Mouse (Mus musculus): ENCODE results near the gene 1110008P14Rik. TPM values are rescaled to one million over a fixed set of nuclear protein-coding genes. Genes with fewer than 3 reads are reported as not detected.

The 1110008P14Rik gene
- polyA plus RNA-seq, 1 experiment from 2014 or later, result 39.7 TPM

DNA sequence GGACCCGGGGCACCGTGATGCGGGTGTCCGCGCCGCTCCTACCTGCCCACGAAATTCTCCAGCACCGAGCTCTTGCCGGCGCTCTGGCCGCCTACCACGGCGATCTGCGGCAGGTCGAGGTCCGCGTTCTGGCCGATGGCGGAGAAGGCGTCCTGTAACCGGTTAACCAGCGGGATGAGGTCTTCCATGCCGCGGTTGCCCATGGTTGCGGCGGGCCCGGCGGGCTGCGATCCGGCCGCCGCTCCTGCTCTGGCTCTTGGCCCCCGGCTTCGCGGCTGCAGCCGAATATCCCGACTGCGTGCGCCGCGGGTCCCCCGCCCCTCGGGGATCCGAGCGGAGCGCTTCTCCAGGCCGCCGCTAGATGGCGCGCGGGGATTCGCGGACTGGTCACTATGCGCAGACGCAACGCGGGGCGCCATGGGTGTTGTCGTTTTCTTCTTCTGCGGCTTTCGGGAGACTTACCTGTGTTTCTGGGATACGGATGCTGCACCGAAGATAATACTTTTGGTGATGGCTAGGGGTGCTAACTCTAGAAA, 28.7 kb downstream of the 1110008P14Rik start, which contains the start of gene Dnm1:
Gene Dnm1 (minus strand): TSS at position 332 of the 536 bp plus-strand sequence.
- under 1% methylated on average over 63 of the region's 63 CpGs for WGBS
- Histone ChIP-seq H3K4me3 (ENCODE audit: low read depth, low read length) (peak within 1 kb of the TSS; percentile 63), H3K27me3 (replicated peaks; ENCODE audit: control insufficient read depth, insufficient read depth, low read length) (peaks cover 38% of the 10 kb centered on the region), H3K9me3 (ENCODE audit: control insufficient read depth, low read length) (no peaks in the 10 kb centered on the region), H3K36me3 (ENCODE audit: control insufficient read depth, insufficient read depth, low read length) (no peaks in the 10 kb centered on the region), H3K27ac (ENCODE audit: low read depth, low read length) (no peak within 1 kb of the TSS), H3K4me1 (replicated peaks; ENCODE audit: control insufficient read depth, insufficient read depth, low read length) (peaks cover 17% of the 10 kb centered on the region), H3K9ac (ENCODE audit: low read depth, low read length) (peak within 1 kb of the TSS; percentile 67), H3K4me2 (peak within 1 kb of the TSS; percentile 98)
- ATAC-seq (replicated peaks; ENCODE audit: low FRiP score) (peak; percentile 79), DNase-seq (ENCODE audit: low spot score) (peak; percentile 91)

DNA sequence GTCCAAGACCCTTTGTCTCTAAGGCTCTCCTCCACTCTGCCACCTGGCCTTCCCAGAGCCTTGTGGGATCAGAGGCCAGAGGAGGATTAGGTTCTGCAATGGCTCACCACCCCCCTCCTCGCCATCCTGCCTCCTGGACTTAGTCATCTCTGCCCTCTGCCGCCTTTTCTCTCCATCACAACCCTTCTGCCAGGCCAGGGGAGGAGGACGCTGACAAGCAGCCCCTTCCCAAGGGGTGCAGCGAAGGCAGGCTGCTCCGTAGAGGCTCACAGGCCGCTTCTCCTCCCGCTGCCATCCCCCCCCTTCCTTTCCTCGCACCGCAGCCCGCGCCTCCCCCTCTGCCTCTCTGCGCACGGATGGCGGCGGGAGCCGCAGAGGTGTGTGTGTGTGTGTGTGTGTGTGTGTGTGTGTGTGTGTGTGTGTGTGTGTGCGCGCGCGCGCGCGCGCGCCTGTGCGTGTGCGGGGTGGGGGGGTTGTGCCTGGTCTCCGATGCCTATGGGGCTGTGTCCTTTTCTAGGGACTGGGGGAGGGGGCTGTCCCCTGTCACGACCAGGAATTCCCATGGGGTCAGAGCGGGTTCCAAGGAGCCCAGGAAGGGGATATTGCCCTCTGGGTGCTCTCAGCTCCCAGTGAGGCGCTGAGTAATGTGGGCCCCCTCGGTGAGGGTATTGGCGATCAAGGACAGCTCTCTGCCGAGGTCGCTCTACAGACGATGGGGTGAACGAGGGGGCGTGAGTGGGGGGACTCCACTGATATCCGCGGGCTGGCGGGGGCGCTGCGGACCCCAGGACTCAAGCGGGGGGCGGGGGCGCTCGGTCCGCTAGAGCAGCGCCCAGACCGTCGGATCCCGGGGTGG, 29.4 kb downstream of the 1110008P14Rik start, which contains the start of gene Ciz1:
Gene Ciz1 (plus strand): TSS at position 177 of the 856 bp plus-strand sequence.
- H3K9ac ChIP-seq (ENCODE audit: low read depth, low read length), result peak within 1 kb of the TSS; percentile 67
- peaks cover 17% of the 10 kb centered on the region for H3K4me1 ChIP-seq (replicated peaks; ENCODE audit: control insufficient read depth, insufficient read depth, low read length)
- DNase-seq (ENCODE audit: low spot score), result no peak
- H3K9me3 ChIP-seq (ENCODE audit: control insufficient read depth, low read length), result no peaks in the 10 kb centered on the region
- peak; percentile 24 for ATAC-seq (replicated peaks; ENCODE audit: low FRiP score)
- no peaks in the 10 kb centered on the region for H3K36me3 ChIP-seq (ENCODE audit: control insufficient read depth, insufficient read depth, low read length)
- H3K27ac ChIP-seq (ENCODE audit: low read depth, low read length), result no peak within 1 kb of the TSS
- 3% methylated on average over 47 of the region's 52 CpGs for WGBS
- peak within 1 kb of the TSS; percentile 63 for H3K4me3 ChIP-seq (ENCODE audit: low read depth, low read length)
- H3K27me3 ChIP-seq (replicated peaks; ENCODE audit: control insufficient read depth, insufficient read depth, low read length), result peaks cover 39% of the 10 kb centered on the region
- H3K4me2 ChIP-seq, result peak within 1 kb of the TSS; percentile 98

- ATAC-seq (replicated peaks; ENCODE audit: low FRiP score), result no peak
- 49% methylated on average over 9 of the region's 9 CpGs for WGBS
- Histone ChIP-seq H3K9me3 (ENCODE audit: control insufficient read depth, low read length) (no peaks in the 10 kb centered on the region), H3K4me2 (peak overlapping the region; percentile 98), H3K4me1 (replicated peaks; ENCODE audit: control insufficient read depth, insufficient read depth, low read length) (peaks cover 17% of the 10 kb centered on the region), H3K9ac (ENCODE audit: low read depth, low read length) (no peak overlapping the region), H3K36me3 (ENCODE audit: control insufficient read depth, insufficient read depth, low read length) (no peaks in the 10 kb centered on the region), H3K27ac (ENCODE audit: low read depth, low read length) (no peak overlapping the region), H3K27me3 (replicated peaks; ENCODE audit: control insufficient read depth, insufficient read depth, low read length) (peaks cover 43% of the 10 kb centered on the region), H3K4me3 (ENCODE audit: low read depth, low read length) (peak overlapping the region; percentile 63)
- DNase-seq (ENCODE audit: low spot score), result no peak
Measured at GRCm38 (mm10) chr2:32351471-32351961, 30.2 kb downstream of the 1110008P14Rik start.

- Histone ChIP-seq H3K27ac (ENCODE audit: low read depth, low read length) (no peak overlapping the region), H3K27me3 (replicated peaks; ENCODE audit: control insufficient read depth, insufficient read depth, low read length) (peaks cover 43% of the 10 kb centered on the region)
- 48% methylated on average over 13 of the region's 13 CpGs for WGBS
Measured at GRCm38 (mm10) chr2:32350471-32351051, 31.2 kb downstream of the 1110008P14Rik start.

DNA sequence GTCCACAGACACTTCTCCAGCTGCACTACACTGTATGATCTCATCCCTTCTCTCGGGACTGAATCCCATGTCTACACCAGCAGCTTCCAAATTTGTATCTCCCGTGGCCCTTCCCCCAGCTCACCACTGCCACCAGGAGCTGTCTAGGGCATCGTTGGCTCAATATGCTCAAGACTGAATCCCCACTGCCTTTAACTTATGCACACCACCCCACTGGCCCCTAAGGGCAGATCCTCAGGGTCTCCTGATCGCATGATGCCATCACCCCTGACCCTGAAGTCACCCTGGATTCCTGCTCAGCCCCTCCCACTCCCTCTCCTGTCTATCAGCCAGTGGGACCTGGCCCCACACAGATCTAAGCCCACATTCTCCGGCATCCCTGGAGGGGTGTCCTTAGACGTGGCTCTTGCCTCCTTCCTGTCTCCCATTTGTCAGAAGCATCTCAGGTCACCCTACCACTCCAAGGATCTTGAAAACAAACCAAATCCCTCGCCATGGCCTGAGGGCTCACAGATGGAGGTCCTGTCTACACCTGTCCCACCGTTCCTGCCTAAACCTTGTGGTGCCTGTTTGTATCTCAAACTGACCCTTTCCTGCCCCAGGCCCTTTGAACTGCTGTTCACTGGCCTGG, 32.0 kb downstream of the 1110008P14Rik start:
- Histone ChIP-seq H3K4me1 (replicated peaks; ENCODE audit: control insufficient read depth, insufficient read depth, low read length) (peaks cover 17% of the 10 kb centered on the region), H3K4me3 (ENCODE audit: low read depth, low read length) (no peak overlapping the region), H3K36me3 (ENCODE audit: control insufficient read depth, insufficient read depth, low read length) (no peaks in the 10 kb centered on the region), H3K9ac (ENCODE audit: low read depth, low read length) (no peak overlapping the region), H3K27ac (ENCODE audit: low read depth, low read length) (no peak overlapping the region), H3K9me3 (ENCODE audit: control insufficient read depth, low read length) (no peaks in the 10 kb centered on the region), H3K4me2 (no peak overlapping the region), H3K27me3 (replicated peaks; ENCODE audit: control insufficient read depth, insufficient read depth, low read length) (peaks cover 43% of the 10 kb centered on the region)
- DNase-seq (ENCODE audit: low spot score), result no peak
- no peak for ATAC-seq (replicated peaks; ENCODE audit: low FRiP score)
- WGBS, result 59% methylated on average over 8 of the region's 8 CpGs

More at GRCm38 (mm10) chr2:32350471-32351051, 31.2 kb downstream of the 1110008P14Rik start:
- DNase-seq (ENCODE audit: low spot score) (no peak), ATAC-seq (replicated peaks; ENCODE audit: low FRiP score) (no peak)
- Histone ChIP-seq H3K36me3 (ENCODE audit: control insufficient read depth, insufficient read depth, low read length) (no peaks in the 10 kb centered on the region), H3K9me3 (ENCODE audit: control insufficient read depth, low read length) (no peaks in the 10 kb centered on the region), H3K9ac (ENCODE audit: low read depth, low read length) (no peak overlapping the region), H3K4me1 (replicated peaks; ENCODE audit: control insufficient read depth, insufficient read depth, low read length) (peaks cover 17% of the 10 kb centered on the region), H3K4me2 (no peak overlapping the region), H3K4me3 (ENCODE audit: low read depth, low read length) (no peak overlapping the region)

DNA sequence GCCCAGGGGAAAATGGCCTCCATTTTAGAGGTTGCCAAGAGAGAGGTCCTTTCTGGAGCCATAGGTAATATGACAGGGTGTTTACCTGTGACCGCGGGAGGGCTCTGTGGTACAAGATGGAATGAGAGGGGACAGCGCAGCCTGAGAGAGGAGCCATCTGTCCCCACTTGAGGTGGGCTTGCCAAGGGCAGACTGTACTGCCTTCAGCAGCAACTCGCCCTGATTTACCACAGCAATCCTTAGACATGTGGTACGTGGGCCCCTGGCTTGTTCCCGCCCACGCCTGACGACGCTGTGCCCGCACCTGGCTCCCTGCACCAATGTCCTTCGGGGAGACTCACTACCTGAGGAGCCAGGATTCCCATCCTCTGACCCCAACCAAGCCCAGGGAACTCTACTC, 33.4 kb downstream of the 1110008P14Rik start:
- Histone ChIP-seq H3K36me3 (ENCODE audit: control insufficient read depth, insufficient read depth, low read length) (no peaks in the 10 kb centered on the region), H3K27ac (ENCODE audit: low read depth, low read length) (no peak overlapping the region), H3K4me1 (replicated peaks; ENCODE audit: control insufficient read depth, insufficient read depth, low read length) (peaks cover 10% of the 10 kb centered on the region), H3K4me3 (ENCODE audit: low read depth, low read length) (no peak overlapping the region), H3K27me3 (replicated peaks; ENCODE audit: control insufficient read depth, insufficient read depth, low read length) (peaks cover 43% of the 10 kb centered on the region), H3K4me2 (no peak overlapping the region), H3K9me3 (ENCODE audit: control insufficient read depth, low read length) (no peaks in the 10 kb centered on the region), H3K9ac (ENCODE audit: low read depth, low read length) (no peak overlapping the region)
- WGBS, result 70% methylated on average over 11 of the region's 11 CpGs
- no peak for DNase-seq (ENCODE audit: low spot score)
- ATAC-seq (replicated peaks; ENCODE audit: low FRiP score), result no peak

DNA sequence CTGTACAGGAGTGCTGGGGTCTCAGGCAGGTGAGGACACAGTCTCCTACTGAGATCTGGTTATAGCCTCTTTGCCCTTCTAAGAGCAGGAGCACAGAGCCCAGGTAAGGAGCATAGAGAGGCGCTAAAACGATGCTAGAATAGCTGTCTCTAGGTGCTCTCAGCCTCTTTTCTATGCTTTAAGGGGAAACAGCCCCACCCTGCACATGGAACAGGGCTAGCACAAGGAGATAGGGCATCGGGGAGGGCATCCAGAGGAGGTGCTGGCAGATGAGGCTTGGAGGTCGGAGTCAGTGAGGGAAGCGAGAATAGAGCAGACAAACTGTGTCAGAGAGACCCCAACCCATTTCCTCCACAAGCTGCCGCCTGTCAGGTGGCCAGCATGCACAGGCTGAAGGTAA, 34.7 kb downstream of the 1110008P14Rik start:
- H3K9ac ChIP-seq (ENCODE audit: low read depth, low read length), result no peak overlapping the region
- H3K4me1 ChIP-seq (replicated peaks; ENCODE audit: control insufficient read depth, insufficient read depth, low read length), result peaks cover 3% of the 10 kb centered on the region; the same call in 1 of the 2 replicates
- H3K9me3 ChIP-seq (ENCODE audit: control insufficient read depth, low read length), result no peaks in the 10 kb centered on the region
- H3K4me2 ChIP-seq, result no peak overlapping the region
- no peak for ATAC-seq (replicated peaks; ENCODE audit: low FRiP score)
- H3K36me3 ChIP-seq (ENCODE audit: control insufficient read depth, insufficient read depth, low read length), result no peaks in the 10 kb centered on the region
- H3K4me3 ChIP-seq (ENCODE audit: low read depth, low read length), result no peak overlapping the region
- no peak for DNase-seq (ENCODE audit: low spot score)
- no peak overlapping the region for H3K27ac ChIP-seq (ENCODE audit: low read depth, low read length)
- 66% methylated on average over 6 of the region's 6 CpGs for whole genome bisulfite sequencing
- H3K27me3 ChIP-seq (replicated peaks; ENCODE audit: control insufficient read depth, insufficient read depth, low read length), result peaks cover 34% of the 10 kb centered on the region

GRCm38 (mm10) chr2:32344598-32345321, 37.0 kb downstream of the 1110008P14Rik start:
- Histone ChIP-seq H3K27me3 (replicated peaks; ENCODE audit: control insufficient read depth, insufficient read depth, low read length) (peaks cover 12% of the 10 kb centered on the region), H3K9me3 (ENCODE audit: control insufficient read depth, low read length) (no peaks in the 10 kb centered on the region)

More at GRCm38 (mm10) chr2:32344598-32345321, 37.0 kb downstream of the 1110008P14Rik start:
- Histone ChIP-seq H3K4me2 (no peak overlapping the region), H3K4me1 (replicated peaks; ENCODE audit: control insufficient read depth, insufficient read depth, low read length) (no peaks in the 10 kb centered on the region), H3K9ac (ENCODE audit: low read depth, low read length) (no peak overlapping the region), H3K36me3 (ENCODE audit: control insufficient read depth, insufficient read depth, low read length) (no peaks in the 10 kb centered on the region), H3K27ac (ENCODE audit: low read depth, low read length) (no peak overlapping the region), H3K4me3 (ENCODE audit: low read depth, low read length) (no peak overlapping the region)
- ATAC-seq (replicated peaks; ENCODE audit: low FRiP score) (no peak), DNase-seq (ENCODE audit: low spot score) (no peak)
- WGBS, result 69% methylated on average over 14 of the region's 14 CpGs
